Mouse (Mus musculus) CH12.LX (cell line): ENCODE measurements around the gene Mme. TPM values are rescaled to one million over a fixed set of nuclear protein-coding genes. Genes with fewer than 3 reads are reported as not detected.

Experiments
- DNase-seq: peaks from one replicate; pipeline ENCODE4 v3.0.0-alpha.2; 2013; ENCODE audit errors: extremely low read depth
- H3K27ac ChIP-seq: 2 replicates; pipeline ENCODE4 v1.5.1; 2012; ENCODE audit warnings: low read depth, mild to moderate bottlenecking, control low read depth, moderate library complexity; ENCODE audit not compliant: insufficient read depth
- H3K27me3 ChIP-seq: replicated peaks from 2 replicates; pipeline ENCODE3; 2012; ENCODE audit warnings: inconsistent platforms
- H3K36me3 ChIP-seq, 2 experiments: replicated peaks in 1 of 2; 2 replicates each; pipeline versions ENCODE3 to v1.6.1; 2012; ENCODE audit warnings: inconsistent platforms in 1 of 2, low read length in 1 of 2, mild to moderate bottlenecking in 1 of 2, mixed read lengths in 1 of 2, moderate library complexity in 1 of 2; ENCODE audit not compliant: control insufficient read depth in 1 of 2, insufficient read depth in 1 of 2
- H3K4me1 ChIP-seq, 2 experiments: 2 replicates each; pipeline ENCODE4 v1.6.1; 2012; ENCODE audit warnings: inconsistent platforms in 1 of 2, moderate library complexity in 1 of 2; ENCODE audit not compliant: insufficient read depth in 2 of 2, control insufficient read depth in 1 of 2
- H3K4me2 ChIP-seq: 2 replicates; pipeline ENCODE4 v1.6.1; 2012; ENCODE audit warnings: low read depth, mild to moderate bottlenecking, control low read depth; ENCODE audit not compliant: poor library complexity, insufficient read depth, severe bottlenecking
- H3K4me3 ChIP-seq, 3 experiments: fragments of 150-350 bp in 1 of 3; sonication (generic) in 1 of 3; replicated peaks in 1 of 3; 2 replicates each; pipeline versions ENCODE3 to v1.5.1; 2011 to 2012; ENCODE audit warnings: low read depth in 2 of 3, low read length in 2 of 3, mild to moderate bottlenecking in 2 of 3, moderate library complexity in 2 of 3, control low read depth in 1 of 3, improper control_type of control experiment in 1 of 3, inconsistent platforms in 1 of 3, mixed read lengths in 1 of 3; ENCODE audit not compliant: poor library complexity in 1 of 3
- H3K79me2 ChIP-seq: replicated peaks from 2 replicates; pipeline ENCODE4 v1.6.1; 2012; ENCODE audit warnings: mild to moderate bottlenecking, moderate library complexity; ENCODE audit not compliant: control insufficient read depth, poor library complexity, insufficient read depth, severe bottlenecking; ENCODE audit errors: extremely low read depth
- H3K9ac ChIP-seq: 2 replicates; pipeline ENCODE4 v1.6.1; 2012; ENCODE audit warnings: low read depth, mild to moderate bottlenecking, control low read depth, moderate library complexity; ENCODE audit not compliant: insufficient read depth
- H3K9me3 ChIP-seq: replicated peaks from 2 replicates; pipeline ENCODE3; 2012; ENCODE audit warnings: low read length, inconsistent platforms, mixed read lengths
- CHD2 ChIP-seq: IDR thresholded peaks from 2 replicates; pipeline ENCODE4 v1.6.1; 2011; ENCODE audit warnings: low read length, improper control_type of control experiment
- CTCF ChIP-seq, 2 experiments: IDR thresholded peaks in 1 of 2; conservative IDR thresholded peaks in 1 of 2; 2 replicates each; pipeline ENCODE4 v1.5.1; 2011 to 2012; ENCODE audit warnings: low read depth in 2 of 2, low read length in 2 of 2, improper control_type of control experiment in 1 of 2, inconsistent platforms in 1 of 2, mild to moderate bottlenecking in 1 of 2, moderate library complexity in 1 of 2
- E2F4 ChIP-seq: IDR thresholded peaks from 2 replicates; pipeline ENCODE4 v1.6.1; 2011; ENCODE audit warnings: low read depth, low read length, improper control_type of control experiment; ENCODE audit not compliant: insufficient replicate concordance
- ELF1 ChIP-seq: IDR thresholded peaks from 2 replicates; pipeline ENCODE4 v1.6.1; 2014; ENCODE audit warnings: low read depth, mild to moderate bottlenecking, inconsistent platforms, low read length, improper control_type of control experiment
- GABPA ChIP-seq: IDR thresholded peaks from 2 replicates; pipeline ENCODE4 v1.6.1; 2012; ENCODE audit warnings: low read depth, low read length, improper control_type of control experiment, inconsistent platforms; ENCODE audit not compliant: insufficient replicate concordance
- HCFC1 ChIP-seq: IDR thresholded peaks from 2 replicates; pipeline ENCODE4 v1.6.1; 2012; ENCODE audit warnings: low read depth, mild to moderate bottlenecking, inconsistent platforms, low read length, improper control_type of control experiment
- JUN ChIP-seq: IDR thresholded peaks from 2 replicates; pipeline ENCODE4 v1.6.1; 2011; ENCODE audit warnings: low read depth, mild to moderate bottlenecking, low read length, improper control_type of control experiment, moderate library complexity; ENCODE audit not compliant: insufficient read depth
- JUND ChIP-seq: conservative IDR thresholded peaks from 2 replicates; pipeline ENCODE4 v1.6.1; 2011; ENCODE audit warnings: low read depth, low read length, improper control_type of control experiment
- KAT2A ChIP-seq: IDR thresholded peaks from 2 replicates; pipeline ENCODE4 v1.6.1; 2012; ENCODE audit warnings: low read length, improper control_type of control experiment, inconsistent platforms; ENCODE audit not compliant: insufficient replicate concordance
- MAFK ChIP-seq: IDR thresholded peaks from 2 replicates; pipeline ENCODE4 v1.6.1; 2011; ENCODE audit warnings: low read length, improper control_type of control experiment; ENCODE audit not compliant: insufficient replicate concordance
- MAX ChIP-seq: IDR thresholded peaks from 2 replicates; pipeline ENCODE4 v1.6.1; 2011; ENCODE audit warnings: low read length, improper control_type of control experiment
- MAZ ChIP-seq: IDR thresholded peaks from 2 replicates; pipeline ENCODE4 v1.6.1; 2012; ENCODE audit warnings: low read depth, mild to moderate bottlenecking, inconsistent platforms, low read length, improper control_type of control experiment, moderate library complexity
- MEF2A ChIP-seq: IDR thresholded peaks from 2 replicates; pipeline ENCODE4 v1.6.1; 2014; ENCODE audit warnings: low read depth, mild to moderate bottlenecking, inconsistent platforms, low read length, improper control_type of control experiment, borderline replicate concordance
- MXI1 ChIP-seq: IDR thresholded peaks from 2 replicates; pipeline ENCODE4 v1.6.1; 2011; ENCODE audit warnings: mild to moderate bottlenecking, low read depth, low read length, improper control_type of control experiment
- MYC ChIP-seq: IDR thresholded peaks from 2 replicates; pipeline ENCODE4 v1.6.1; 2011; ENCODE audit warnings: low read depth, mild to moderate bottlenecking, improper control_type of control experiment, low read length
- POLR2AphosphoS2 ChIP-seq: IDR thresholded peaks from 2 replicates; pipeline ENCODE4 v1.6.1; 2011; ENCODE audit warnings: low read depth, low read length, improper control_type of control experiment
- RAD21 ChIP-seq: IDR thresholded peaks from 2 replicates; pipeline ENCODE4 v1.6.1; 2011; ENCODE audit warnings: low read depth, mild to moderate bottlenecking, low read length, improper control_type of control experiment, moderate library complexity
- RCOR1 ChIP-seq: conservative IDR thresholded peaks from 2 replicates; pipeline ENCODE4 v1.6.1; 2012; ENCODE audit warnings: low read depth, mild to moderate bottlenecking, inconsistent platforms, low read length, improper control_type of control experiment
- SIN3A ChIP-seq: IDR thresholded peaks from 2 replicates; pipeline ENCODE4 v1.6.1; 2012; ENCODE audit warnings: low read length, improper control_type of control experiment, inconsistent platforms
- TCF12 ChIP-seq: IDR thresholded peaks from 2 replicates; pipeline ENCODE4 v1.6.1; 2014; ENCODE audit warnings: low read depth, mild to moderate bottlenecking, inconsistent platforms, low read length, improper control_type of control experiment
- UBTF ChIP-seq: IDR thresholded peaks from 2 replicates; pipeline ENCODE4 v1.6.1; 2012; ENCODE audit warnings: low read depth, mild to moderate bottlenecking, inconsistent platforms, low read length, improper control_type of control experiment, moderate library complexity
- USF1 ChIP-seq: IDR thresholded peaks from 2 replicates; pipeline ENCODE4 v1.6.1; 2014; ENCODE audit warnings: low read depth, mild to moderate bottlenecking, inconsistent platforms, low read length, improper control_type of control experiment
- ZMIZ1 ChIP-seq: IDR thresholded peaks from 2 replicates; pipeline ENCODE4 v1.6.1; 2012; ENCODE audit warnings: low read depth, mild to moderate bottlenecking, inconsistent platforms, low read length, improper control_type of control experiment
- dilution Hi-C: fragments of 300-500 bp; cut with MboI; formaldehyde crosslinking; loops from 2 replicates; pipeline ENCODE4 v1.14.3; 2020; ENCODE audit warnings: low sequenced_read_pairs; ENCODE audit not compliant: extremely low pct_unique_long_range_greater_than_20kb, extremely low pct_ligation_motif_present
- in situ Hi-C: fragments of 300-500 bp; cut with MboI; formaldehyde crosslinking; loops from 3 replicates; pipeline ENCODE4 v1.14.3; 2019; ENCODE audit warnings: low sequenced_read_pairs, low pct_ligation_motif_present, low pct_unique_long_range_greater_than_20kb, mixed read lengths
- polyA plus RNA-seq: library from polyadenylated mRNA; unstranded; fragments of >175 nt; gene quantifications from 2 replicates; pipeline ENCODE4 v1.2.1, GENCODE M21; 2012; ENCODE audit warnings: low read depth; ENCODE audit not compliant: insufficient read length
- total RNA-seq, 2 experiments: library from RNA; depleted of rRNA; stranded (reverse); fragments of 300-350 nt in 1 of 2; fragments of >200 nt in 1 of 2; gene quantifications; 2 replicates each; pipeline ENCODE4 v1.2.3; 2012 to 2014

The Mme gene
- total and polyA plus RNA-seq, 3 experiments, result not detected

DNA sequence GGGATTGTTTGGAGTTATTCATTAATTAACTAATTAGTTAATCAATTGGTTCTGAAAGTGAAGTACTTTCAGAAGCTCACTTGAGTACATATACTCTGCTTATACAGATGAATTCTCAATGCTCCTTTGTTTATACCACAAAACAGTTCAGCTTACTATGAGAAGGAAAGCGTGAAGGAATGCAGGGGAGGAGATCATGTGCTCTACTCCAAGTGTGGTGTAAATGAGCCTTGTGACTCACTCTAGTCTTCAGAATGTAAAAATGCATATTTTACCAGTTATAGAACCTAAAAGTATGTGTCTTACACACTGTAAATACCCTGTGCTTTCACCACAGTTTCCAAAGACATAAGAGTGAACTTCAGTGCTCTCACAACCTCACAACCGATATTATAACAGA lies 84.3 kb downstream of the Mme start:
- no peaks in the 10 kb centered on the region for H3K27me3 ChIP-seq
- H3K36me3 ChIP-seq, result no peaks in the 10 kb centered on the region
- dilution Hi-C loops, result no loop called here
- H3K9me3 ChIP-seq, result peaks cover 4% of the 10 kb centered on the region
- DNase-seq, result no peak
- no peak overlapping the region for H3K4me3 ChIP-seq
- in situ Hi-C loops, result no loop called here
- H3K79me2 ChIP-seq, result no peaks in the 10 kb centered on the region
- H3K4me1 ChIP-seq, result no peaks in the 10 kb centered on the region
- no peak overlapping the region for H3K9ac ChIP-seq
- H3K4me2 ChIP-seq, result no peak overlapping the region
- H3K27ac ChIP-seq, result no peak overlapping the region
- TF ChIP-seq RCOR1 (no peak), ELF1 (no peak), JUN (no peak), MAFK (no peak), POLR2AphosphoS2 (no peak), GABPA (no peak), MEF2A (no peak), CHD2 (no peak), CTCF (conservative IDR thresholded peaks at IDR 0.05 in 1 of 2, IDR thresholded peaks at IDR 0.05 in 1 of 2; ENCODE audit: low read depth in 2 of 2, low read length in 2 of 2) (no peak), HCFC1 (no peak), MXI1 (no peak)

DNA sequence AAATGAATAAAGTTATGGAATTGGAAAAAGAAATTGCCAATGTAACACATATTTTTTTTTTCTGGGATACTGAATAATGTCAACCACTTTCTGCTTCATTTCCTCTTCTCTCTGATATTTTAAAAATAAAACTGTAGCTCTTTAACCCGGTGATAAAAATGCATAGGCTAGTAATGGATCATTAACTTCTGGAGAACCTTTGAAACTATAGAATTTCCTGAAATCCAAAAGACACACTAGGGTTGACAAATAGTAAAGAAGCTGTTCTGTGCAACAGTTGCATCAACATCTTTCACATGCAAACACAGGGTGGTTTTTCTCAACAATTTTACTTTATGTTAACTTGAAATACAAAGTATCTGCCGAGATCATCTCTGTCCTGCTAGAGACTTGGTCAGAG lies 98.8 kb downstream of the Mme start:
- H3K27ac ChIP-seq, result no peak overlapping the region
- no peak overlapping the region for H3K9ac ChIP-seq
- H3K79me2 ChIP-seq, result no peaks in the 10 kb centered on the region
- no peaks in the 10 kb centered on the region for H3K4me1 ChIP-seq
- no peaks in the 10 kb centered on the region for H3K27me3 ChIP-seq
- dilution Hi-C loops (no loop called here), in situ Hi-C loops (no loop called here)
- H3K4me2 ChIP-seq, result no peak overlapping the region
- no peak overlapping the region for H3K4me3 ChIP-seq
- TF ChIP-seq GABPA (no peak), ZMIZ1 (no peak), RAD21 (no peak), MAZ (no peak), MYC (no peak), JUND (no peak), TCF12 (no peak), MAX (no peak), USF1 (no peak), KAT2A (no peak), SIN3A (no peak), UBTF (no peak), E2F4 (no peak), MEF2A (no peak)
- DNase-seq, result no peak
- peaks cover 2% of the 10 kb centered on the region for H3K9me3 ChIP-seq
- no peaks in the 10 kb centered on the region for H3K36me3 ChIP-seq
